Mouse (Mus musculus) kidney, postnatal 0 days (tissue): ENCODE measurements around the gene Hadhb. TPM values are rescaled to one million over a fixed set of nuclear protein-coding genes. Genes with fewer than 3 reads are reported as not detected.
"Not testable (repeated sequence)": the region's sequence is repeated elsewhere in the genome, so short reads cannot be mapped to it uniquely, and the experiment has no call there.

Experiments
- ATAC-seq: fragments of 200-750 bp; cut with Nextera tagmentation; replicated peaks from 2 replicates; pipeline ENCODE4 v1.8.0; 2017; ENCODE audit warnings: low read depth, moderate number of reproducible peaks, moderate TSS enrichment, moderate library complexity; ENCODE audit not compliant: low FRiP score
- DNase-seq: peaks from one replicate; pipeline ENCODE4 v3.0.0-alpha.2; 2016; ENCODE audit warnings: low spot score
- H3K27ac ChIP-seq: fragments of 300-500 bp; sonication (generic); 2 replicates; pipeline ENCODE4 v1.5.1; 2014; ENCODE audit warnings: mild to moderate bottlenecking
- H3K27me3 ChIP-seq: fragments of 300-500 bp; sonication (generic); 2 replicates; pipeline ENCODE4 v1.6.1; 2014; ENCODE audit warnings: low read length, mixed read lengths; ENCODE audit not compliant: insufficient read depth
- H3K36me3 ChIP-seq: fragments of 300-500 bp; sonication (generic); 2 replicates; pipeline ENCODE4 v1.6.1; 2014; ENCODE audit warnings: low read length, mixed read lengths; ENCODE audit not compliant: insufficient read depth
- H3K4me1 ChIP-seq: fragments of 300-500 bp; sonication (generic); replicated peaks from 2 replicates; pipeline ENCODE4 v1.6.1; 2014; ENCODE audit warnings: antibody characterized with exemption, low read length, mixed read lengths; ENCODE audit not compliant: insufficient read depth
- H3K4me2 ChIP-seq: fragments of 300-500 bp; sonication (generic); 2 replicates; pipeline ENCODE4 v1.6.1; 2014; ENCODE audit warnings: mild to moderate bottlenecking, low read length, moderate library complexity, mixed read lengths
- H3K4me3 ChIP-seq: fragments of 300-500 bp; sonication (generic); replicated peaks from 2 replicates; pipeline ENCODE4 v1.5.1; 2014; ENCODE audit warnings: low read depth, low read length
- H3K9ac ChIP-seq: fragments of 300-500 bp; sonication (generic); 2 replicates; pipeline ENCODE4 v1.6.1; 2014; ENCODE audit warnings: low read depth, low read length
- H3K9me3 ChIP-seq: fragments of 300-500 bp; sonication (generic); replicated peaks from 2 replicates; pipeline ENCODE4 v1.6.1; 2016; ENCODE audit warnings: low read length, inconsistent platforms, mixed read lengths
- CTCF ChIP-seq: IDR thresholded peaks from 2 replicates; pipeline ENCODE4 v1.5.1; 2016; ENCODE audit warnings: antibody characterized with exemption, low read depth, mild to moderate bottlenecking, moderate library complexity
- WGBS: fragments of 180-500 bp; shearing (Covaris S2); extraction: QIAGEN DNeasy Blood & Tissue Kit; methylation state at CpG from one replicate; pipeline ENCODE4 v1.1.7; 2014; 5-methylcytosine and 5-hydroxymethylcytosine counted together
- polyA plus RNA-seq: library from polyadenylated mRNA; unstranded; fragments of >200 nt; fragmentation: Nextera tagmentation; extraction: Ambion mirVana; gene quantifications from 2 replicates; pipeline ENCODE4 v1.2.1, GENCODE M21; 2015

Gene Hadhb
- polyA plus RNA-seq, 1 experiment from 2014 or later = 215 TPM

GRCm38 (mm10) chr5:30205034-30205433, 50.0 kb downstream of the Hadhb start:
- Histone ChIP-seq H3K9me3 (no peaks in the 10 kb centered on the region), H3K27me3 (no peaks in the 10 kb centered on the region), H3K9ac (no peak overlapping the region), H3K27ac (no peak overlapping the region), H3K4me3 (no peak overlapping the region), H3K4me1 (no peaks in the 10 kb centered on the region), H3K36me3 (no peaks in the 10 kb centered on the region), H3K4me2 (no peak overlapping the region)
- DNase-seq (no peak), ATAC-seq (no peak)
- TF ChIP-seq CTCF = no peak
- 61% methylated on average over 3 of the region's 3 CpGs for WGBS

GRCm38 (mm10) chr5:30205493-30205892, 50.4 kb downstream of the Hadhb start, which contains the start of gene Adgrf3:
Adgrf3 (minus strand) TSS chr5:30205722.
- H3K27ac ChIP-seq = no peak within 1 kb of the TSS
- no peak within 1 kb of the TSS for H3K4me3 ChIP-seq
- DNase-seq (no peak), ATAC-seq (no peak)
- H3K4me2 ChIP-seq = no peak within 1 kb of the TSS
- TF ChIP-seq CTCF = no peak
- no peak within 1 kb of the TSS for H3K9ac ChIP-seq
- H3K9me3 ChIP-seq = no peaks in the 10 kb centered on the region
- H3K27me3 ChIP-seq = no peaks in the 10 kb centered on the region
- H3K36me3 ChIP-seq = no peaks in the 10 kb centered on the region
- H3K4me1 ChIP-seq = no peaks in the 10 kb centered on the region
- WGBS = 10% methylated on average over 5 of the region's 5 CpGs

GRCm38 (mm10) chr5:30207276-30207675, 52.2 kb downstream of the Hadhb start:
- Histone ChIP-seq H3K9ac (no peak overlapping the region), H3K4me1 (no peaks in the 10 kb centered on the region), H3K4me3 (no peak overlapping the region), H3K4me2 (no peak overlapping the region), H3K36me3 (no peaks in the 10 kb centered on the region), H3K27me3 (no peaks in the 10 kb centered on the region), H3K27ac (no peak overlapping the region), H3K9me3 (no peaks in the 10 kb centered on the region)
- peak; percentile 69 for TF ChIP-seq CTCF
- peak; percentile 24 for DNase-seq
- WGBS = 69% methylated on average over 6 of the region's 6 CpGs
- ATAC-seq = no peak

- not testable (repeated sequence) for H3K36me3 ChIP-seq, H3K27me3 ChIP-seq
- 89% methylated on average over 5 of the region's 5 CpGs for WGBS
Observed at GRCm38 (mm10) chr5:30210758-30211157, 55.7 kb downstream of the Hadhb start.

GRCm38 (mm10) chr5:30214889-30215288, 59.8 kb downstream of the Hadhb start:
- Histone ChIP-seq H3K27me3 (no peaks in the 10 kb centered on the region), H3K4me1 (no peaks in the 10 kb centered on the region), H3K36me3 (no peaks in the 10 kb centered on the region), H3K9ac (no peak overlapping the region), H3K9me3 (no peaks in the 10 kb centered on the region), H3K27ac (no peak overlapping the region), H3K4me3 (no peak overlapping the region), H3K4me2 (no peak overlapping the region)
- whole genome bisulfite sequencing = 8% methylated on average over 4 of the region's 4 CpGs
- ATAC-seq = no peak
- peak; percentile 86 for DNase-seq
- TF ChIP-seq CTCF = peak; percentile 89

More at GRCm38 (mm10) chr5:30210758-30211157, 55.7 kb downstream of the Hadhb start:
- TF ChIP-seq CTCF = peak; percentile 20; the same call in 1 of the 2 replicates
- H3K9me3 ChIP-seq, H3K4me2 ChIP-seq, H3K9ac ChIP-seq, H3K27ac ChIP-seq, ATAC-seq, DNase-seq, H3K4me3 ChIP-seq, H3K4me1 ChIP-seq: not testable (repeated sequence)

- no peak overlapping the region for H3K9ac ChIP-seq
- no peak for TF ChIP-seq CTCF
- H3K27me3 ChIP-seq = no peaks in the 10 kb centered on the region
- ATAC-seq (no peak), DNase-seq (no peak)
- no peaks in the 10 kb centered on the region for H3K4me1 ChIP-seq
- 79% methylated on average over 5 of the region's 5 CpGs for WGBS
- H3K4me2 ChIP-seq = no peak overlapping the region
- H3K27ac ChIP-seq = no peak overlapping the region
- H3K36me3 ChIP-seq = no peaks in the 10 kb centered on the region
- no peak overlapping the region for H3K4me3 ChIP-seq
- no peaks in the 10 kb centered on the region for H3K9me3 ChIP-seq
Observed at GRCm38 (mm10) chr5:30215970-30216369, 60.9 kb downstream of the Hadhb start.

- Histone ChIP-seq H3K9me3 (no peaks in the 10 kb centered on the region), H3K4me1 (no peaks in the 10 kb centered on the region), H3K9ac (no peak overlapping the region), H3K27me3 (no peaks in the 10 kb centered on the region), H3K36me3 (no peaks in the 10 kb centered on the region), H3K4me2 (no peak overlapping the region), H3K4me3 (no peak overlapping the region), H3K27ac (no peak overlapping the region)
- no peak for DNase-seq
- no peak for ATAC-seq
- WGBS = 88% methylated on average over 2 of the region's 2 CpGs
- no peak for TF ChIP-seq CTCF
Observed at GRCm38 (mm10) chr5:30219715-30220114, 64.7 kb downstream of the Hadhb start.
